Mouse (Mus musculus): ENCODE results near the gene Gm8439. TPM values are rescaled to one million over a fixed set of nuclear protein-coding genes. Genes with fewer than 3 reads are reported as not detected.

Gm8439 gene
- polyA plus RNA-seq, 1 experiment, result not detected

DNA sequence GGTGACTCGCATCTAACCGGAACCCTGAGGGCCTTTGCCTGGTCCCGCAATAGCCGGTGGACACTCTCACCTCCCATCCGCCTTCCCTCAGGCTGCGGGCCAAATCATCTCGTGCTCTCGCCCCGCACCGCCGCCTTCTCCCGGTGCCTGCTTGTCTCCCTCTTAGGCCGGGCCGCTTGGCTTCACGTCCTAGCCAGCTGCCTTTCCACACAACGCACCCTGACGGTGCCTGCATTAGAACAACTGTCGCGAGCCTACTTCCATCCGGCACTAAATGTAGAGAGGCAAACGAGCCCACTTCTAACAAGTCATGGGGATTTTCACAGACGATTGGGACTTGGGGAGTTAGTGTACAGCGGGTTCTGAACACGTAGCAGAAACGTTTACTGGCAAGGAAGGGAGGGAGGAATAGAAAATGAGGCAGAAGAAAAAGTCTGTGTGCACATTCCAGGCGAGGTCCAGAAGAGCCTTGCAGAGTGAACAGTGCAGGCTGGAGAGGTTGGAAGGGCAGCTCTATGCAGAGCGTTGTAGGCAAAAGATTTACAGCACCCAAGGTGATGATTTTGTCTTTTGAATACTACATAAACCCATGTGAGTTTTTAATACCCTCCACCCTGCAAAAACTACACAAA lies 18.0 kb upstream of the Gm8439 start:
- TF ChIP-seq CTCF (IDR thresholded peaks at IDR 0.05; ENCODE audit: control insufficient read depth, insufficient read depth, insufficient replicate concordance, low read depth, low read length), result no peak
- Histone ChIP-seq H3K36me3 (ENCODE audit: control insufficient read depth, insufficient read depth, low read length) (no peaks in the 10 kb centered on the region), H3K27ac (ENCODE audit: control insufficient read depth, insufficient read depth, low read depth, low read length) (peak overlapping the region; percentile 96), H3K27me3 (ENCODE audit: control insufficient read depth, insufficient read depth, low read length) (no peaks in the 10 kb centered on the region), H3K4me1 (ENCODE audit: control insufficient read depth, insufficient read depth, low read length) (peaks cover 14% of the 10 kb centered on the region), H3K4me3 (ENCODE audit: control insufficient read depth, low read depth, low read length) (peak overlapping the region; percentile 98)

DNA sequence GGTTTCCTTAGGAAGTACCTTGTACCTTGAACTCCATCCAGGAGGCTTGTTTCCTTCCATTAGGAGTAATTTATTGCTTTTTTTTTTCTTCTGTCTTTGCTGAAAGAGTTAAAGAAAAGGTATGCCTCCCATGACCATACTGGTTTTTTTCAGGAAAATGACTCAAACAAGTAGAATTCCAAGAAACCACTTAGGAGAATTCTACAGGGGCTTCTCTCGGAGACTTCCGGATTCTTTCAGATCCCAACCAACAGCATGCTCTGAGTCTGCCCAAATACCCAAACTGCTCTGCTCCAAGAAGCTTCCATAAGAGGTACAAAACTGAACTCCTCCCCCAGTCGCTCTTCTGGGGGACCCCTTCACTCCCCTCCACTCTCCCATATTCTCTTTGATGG lies 17.5 kb upstream of the Gm8439 start:
- H3K4me3 ChIP-seq (ENCODE audit: control insufficient read depth, low read depth, low read length), result no peak overlapping the region
- no peaks in the 10 kb centered on the region for H3K36me3 ChIP-seq (ENCODE audit: control insufficient read depth, insufficient read depth, low read length)
- TF ChIP-seq POLR2A (IDR thresholded peaks at IDR 0.05; ENCODE audit: control insufficient read depth, low read depth, low read length) (no peak), CTCF (IDR thresholded peaks at IDR 0.05; ENCODE audit: control insufficient read depth, insufficient read depth, insufficient replicate concordance, low read depth, low read length) (no peak)
- peaks cover 14% of the 10 kb centered on the region for H3K4me1 ChIP-seq (ENCODE audit: control insufficient read depth, insufficient read depth, low read length)
- no peaks in the 10 kb centered on the region for H3K27me3 ChIP-seq (ENCODE audit: control insufficient read depth, insufficient read depth, low read length)
- H3K27ac ChIP-seq (ENCODE audit: control insufficient read depth, insufficient read depth, low read depth, low read length), result no peak overlapping the region

DNA sequence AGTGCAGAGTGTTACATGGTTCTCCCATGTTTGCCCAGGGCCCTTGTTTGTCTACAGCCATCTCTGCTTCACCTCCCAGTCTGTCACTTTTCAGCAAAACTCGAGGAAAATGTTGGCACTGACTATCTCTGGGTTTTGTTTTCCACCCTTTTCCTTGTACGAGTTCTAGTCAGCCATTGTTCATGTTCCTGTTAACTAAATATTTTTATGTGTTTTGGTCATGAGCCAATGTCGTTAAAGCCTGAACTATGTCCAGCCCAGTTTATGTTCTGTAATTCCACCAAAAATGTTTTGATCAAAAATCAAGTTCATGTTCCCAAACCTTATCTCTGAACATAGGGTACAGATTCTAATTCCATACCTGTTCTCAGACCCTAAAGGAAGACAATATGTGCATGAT lies 16.9 kb upstream of the Gm8439 start:
- Histone ChIP-seq H3K27ac (ENCODE audit: control insufficient read depth, insufficient read depth, low read depth, low read length) (no peak overlapping the region), H3K36me3 (ENCODE audit: control insufficient read depth, insufficient read depth, low read length) (no peaks in the 10 kb centered on the region), H3K4me1 (ENCODE audit: control insufficient read depth, insufficient read depth, low read length) (peaks cover 14% of the 10 kb centered on the region), H3K27me3 (ENCODE audit: control insufficient read depth, insufficient read depth, low read length) (no peaks in the 10 kb centered on the region), H3K4me3 (ENCODE audit: control insufficient read depth, low read depth, low read length) (no peak overlapping the region)
- TF ChIP-seq CTCF (IDR thresholded peaks at IDR 0.05; ENCODE audit: control insufficient read depth, insufficient read depth, insufficient replicate concordance, low read depth, low read length) (no peak), POLR2A (IDR thresholded peaks at IDR 0.05; ENCODE audit: control insufficient read depth, low read depth, low read length) (no peak)

DNA sequence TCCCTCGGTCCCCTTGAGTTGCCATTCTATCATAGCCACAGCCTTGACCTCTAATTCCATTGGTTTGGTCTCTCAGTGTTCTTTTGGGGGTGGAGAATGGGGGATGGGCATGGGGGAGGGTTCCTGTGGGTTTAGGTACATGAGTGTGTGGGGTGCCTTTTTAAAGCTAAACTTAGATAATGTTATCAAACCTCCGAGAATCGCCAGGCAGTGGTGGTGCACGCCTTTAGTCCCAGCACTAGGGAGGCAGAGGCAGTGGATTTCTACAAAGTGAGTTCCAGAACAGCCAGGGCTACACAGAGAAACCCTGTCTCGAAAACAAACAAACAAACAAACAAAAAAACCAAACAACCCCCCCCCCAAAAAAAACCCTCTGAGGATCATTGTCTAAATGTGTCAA lies 7.7 kb upstream of the Gm8439 start:
- TF ChIP-seq POLR2A (IDR thresholded peaks at IDR 0.05; ENCODE audit: control insufficient read depth, low read depth, low read length), result no peak
- no peak for TF ChIP-seq CTCF (IDR thresholded peaks at IDR 0.05; ENCODE audit: control insufficient read depth, insufficient read depth, insufficient replicate concordance, low read depth, low read length)
- no peaks in the 10 kb centered on the region for H3K27me3 ChIP-seq (ENCODE audit: control insufficient read depth, insufficient read depth, low read length)
- H3K27ac ChIP-seq (ENCODE audit: control insufficient read depth, insufficient read depth, low read depth, low read length), result no peak overlapping the region
- no peaks in the 10 kb centered on the region for H3K36me3 ChIP-seq (ENCODE audit: control insufficient read depth, insufficient read depth, low read length)
- peaks cover 4% of the 10 kb centered on the region; the same call in 1 of the 2 replicates for H3K4me1 ChIP-seq (ENCODE audit: control insufficient read depth, insufficient read depth, low read length)
- H3K4me3 ChIP-seq (ENCODE audit: control insufficient read depth, low read depth, low read length), result no peak overlapping the region

GRCm38 (mm10) chr4:120581711-120582110 lies 6.8 kb upstream of the Gm8439 start:
- Histone ChIP-seq H3K36me3 (ENCODE audit: control insufficient read depth, insufficient read depth, low read length) (no peaks in the 10 kb centered on the region), H3K27ac (ENCODE audit: control insufficient read depth, insufficient read depth, low read depth, low read length) (no peak overlapping the region), H3K27me3 (ENCODE audit: control insufficient read depth, insufficient read depth, low read length) (no peaks in the 10 kb centered on the region), H3K4me1 (ENCODE audit: control insufficient read depth, insufficient read depth, low read length) (peaks cover 4% of the 10 kb centered on the region; the same call in 1 of the 2 replicates), H3K4me3 (ENCODE audit: control insufficient read depth, low read depth, low read length) (no peak overlapping the region)
- TF ChIP-seq POLR2A (IDR thresholded peaks at IDR 0.05; ENCODE audit: control insufficient read depth, low read depth, low read length) (no peak), CTCF (IDR thresholded peaks at IDR 0.05; ENCODE audit: control insufficient read depth, insufficient read depth, insufficient replicate concordance, low read depth, low read length) (no peak)

DNA sequence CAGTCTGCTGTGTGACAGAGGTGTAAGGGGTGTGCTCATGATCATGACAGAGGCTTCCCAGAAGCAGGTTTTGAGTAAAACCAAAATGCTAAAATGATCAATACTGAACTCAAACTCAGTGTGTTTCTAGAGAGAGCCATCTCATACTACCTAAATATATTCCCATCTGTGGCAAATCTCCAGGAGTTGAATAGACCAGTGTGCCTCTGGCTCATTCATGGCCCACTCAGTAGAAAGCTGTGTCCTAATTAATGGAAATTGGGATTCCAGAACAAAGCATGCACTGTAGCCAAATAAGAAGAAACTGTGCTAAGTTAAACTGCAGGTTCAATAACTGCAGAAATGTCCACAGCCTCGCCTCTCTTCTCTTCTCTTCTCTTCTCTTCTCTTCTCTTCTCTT lies 1.6 kb upstream of the Gm8439 start:
- H3K4me1 ChIP-seq (ENCODE audit: control insufficient read depth, insufficient read depth, low read length), result peaks cover 4% of the 10 kb centered on the region; the same call in 1 of the 2 replicates
- TF ChIP-seq CTCF (IDR thresholded peaks at IDR 0.05; ENCODE audit: control insufficient read depth, insufficient read depth, insufficient replicate concordance, low read depth, low read length), result no peak
- TF ChIP-seq POLR2A (IDR thresholded peaks at IDR 0.05; ENCODE audit: control insufficient read depth, low read depth, low read length), result no peak

DNA sequence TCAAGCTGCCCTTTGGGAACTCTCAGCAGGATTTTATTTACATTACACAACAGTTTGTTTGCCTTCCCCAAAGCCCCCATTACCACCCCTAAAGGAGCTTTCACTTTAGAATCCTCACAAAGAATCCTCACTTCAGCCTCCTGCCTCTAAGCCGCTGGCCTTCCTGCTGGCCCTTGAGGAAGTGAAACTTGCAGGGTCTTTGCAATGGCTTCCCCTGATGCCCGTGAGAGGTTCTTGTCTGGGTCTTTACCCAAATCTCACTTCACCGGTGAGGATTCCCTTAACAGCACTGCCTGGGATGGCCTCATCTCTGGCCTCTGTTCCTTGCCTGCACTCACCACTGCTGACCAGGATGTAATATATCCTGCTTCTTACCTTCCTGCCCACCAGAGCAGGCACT lies 525 bp downstream of the Gm8439 start:
- no peak overlapping the region for H3K4me3 ChIP-seq (ENCODE audit: control insufficient read depth, low read depth, low read length)
- no peaks in the 10 kb centered on the region for H3K27me3 ChIP-seq (ENCODE audit: control insufficient read depth, insufficient read depth, low read length)
- TF ChIP-seq CTCF (IDR thresholded peaks at IDR 0.05; ENCODE audit: control insufficient read depth, insufficient read depth, insufficient replicate concordance, low read depth, low read length), result no peak
- no peak for TF ChIP-seq POLR2A (IDR thresholded peaks at IDR 0.05; ENCODE audit: control insufficient read depth, low read depth, low read length)
- no peak overlapping the region for H3K27ac ChIP-seq (ENCODE audit: control insufficient read depth, insufficient read depth, low read depth, low read length)
- H3K36me3 ChIP-seq (ENCODE audit: control insufficient read depth, insufficient read depth, low read length), result no peaks in the 10 kb centered on the region
- H3K4me1 ChIP-seq (ENCODE audit: control insufficient read depth, insufficient read depth, low read length), result peaks cover 4% of the 10 kb centered on the region; the same call in 1 of the 2 replicates

More for the DNA sequence above, 1.6 kb upstream of the Gm8439 start:
- Histone ChIP-seq H3K36me3 (ENCODE audit: control insufficient read depth, insufficient read depth, low read length) (no peaks in the 10 kb centered on the region), H3K4me3 (ENCODE audit: control insufficient read depth, low read depth, low read length) (no peak overlapping the region), H3K27ac (ENCODE audit: control insufficient read depth, insufficient read depth, low read depth, low read length) (no peak overlapping the region), H3K27me3 (ENCODE audit: control insufficient read depth, insufficient read depth, low read length) (no peaks in the 10 kb centered on the region)
